Mouse (Mus musculus) liver, adult 2 months (tissue): ENCODE data around the gene Mbnl1.

Source experiments
- CTCF ChIP-seq: fragments of 200-500 bp; IDR thresholded peaks from 2 replicates; pipeline ENCODE4 v1.5.1; 2011; ENCODE audit warnings: low read depth, low read length, control low read depth
- POLR2A ChIP-seq: fragments of 200-500 bp; IDR thresholded peaks from 2 replicates; pipeline ENCODE4 v1.6.1; 2011; ENCODE audit warnings: low read length, control low read depth; ENCODE audit not compliant: insufficient read depth; ENCODE audit errors: extremely low read depth

GRCm38 (mm10) chr3:60481740-60482399 is 9.2 kb downstream of the Mbnl1 start:
- TF ChIP-seq CTCF (no peak), POLR2A (no peak)
